Mouse (Mus musculus) intestine, embryonic 14.5 days (tissue): Measurements from ENCODE around the gene Galnt18. TPM values are rescaled to one million over a fixed set of nuclear protein-coding genes. Genes with fewer than 3 reads are reported as not detected.

Experiments
- ATAC-seq: fragments of 200-750 bp; cut with Nextera tagmentation; replicated peaks from 2 replicates; pipeline ENCODE4 v1.8.0; 2017; ENCODE audit warnings: low read depth, moderate number of reproducible peaks, moderate TSS enrichment, moderate library complexity; ENCODE audit not compliant: low FRiP score, low TSS enrichment
- DNase-seq: peaks from one replicate; pipeline ENCODE4 v3.0.0-alpha.2; 2018; ENCODE audit warnings: low spot score
- H3K27ac ChIP-seq: fragments of 300-500 bp; sonication (generic); 2 replicates; pipeline ENCODE4 v1.5.1; 2014; ENCODE audit warnings: low read depth, mild to moderate bottlenecking, control low read depth
- H3K27me3 ChIP-seq: fragments of 300-500 bp; sonication (generic); replicated peaks from 2 replicates; pipeline ENCODE4 v1.6.1; 2014; ENCODE audit warnings: low read length, control low read depth; ENCODE audit not compliant: control insufficient read depth, insufficient read depth
- H3K36me3 ChIP-seq: fragments of 300-500 bp; sonication (generic); 2 replicates; pipeline ENCODE4 v1.6.1; 2014; ENCODE audit warnings: low read length, control low read depth; ENCODE audit not compliant: control insufficient read depth, insufficient read depth
- H3K4me1 ChIP-seq: fragments of 300-500 bp; sonication (generic); replicated peaks from 2 replicates; pipeline ENCODE4 v1.6.1; 2014; ENCODE audit warnings: low read length, control low read depth, mixed read lengths; ENCODE audit not compliant: control insufficient read depth, insufficient read depth
- H3K4me2 ChIP-seq: fragments of 300-500 bp; sonication (generic); 2 replicates; pipeline ENCODE4 v1.6.1; 2014; ENCODE audit warnings: low read length
- H3K4me3 ChIP-seq: fragments of 300-500 bp; sonication (generic); 2 replicates; pipeline ENCODE4 v1.5.1; 2014; ENCODE audit warnings: low read depth, low read length, control low read depth, mixed read lengths
- H3K9ac ChIP-seq: fragments of 300-500 bp; sonication (generic); 2 replicates; pipeline ENCODE4 v1.6.1; 2014; ENCODE audit warnings: mild to moderate bottlenecking, low read length
- H3K9me3 ChIP-seq: fragments of 300-500 bp; sonication (generic); 2 replicates; pipeline ENCODE4 v1.6.1; 2016; ENCODE audit warnings: low read length, control low read depth; ENCODE audit not compliant: control insufficient read depth
- WGBS: fragments of 180-500 bp; shearing (Covaris S2); extraction: QIAGEN DNeasy Blood & Tissue Kit; methylation state at CpG from one replicate; pipeline ENCODE4 v1.1.7; 2014; 5-methylcytosine and 5-hydroxymethylcytosine counted together
- polyA plus RNA-seq: library from polyadenylated mRNA; unstranded; fragments of >200 nt; fragmentation: Nextera tagmentation; extraction: Ambion mirVana; gene quantifications from 2 replicates; pipeline ENCODE4 v1.2.1, GENCODE M21; 2014

Galnt18 gene
- polyA plus RNA-seq, 1 experiment from 2014 or later = 18.8 TPM

- Histone ChIP-seq H3K4me2 (no peak overlapping the region), H3K4me3 (no peak overlapping the region), H3K9ac (no peak overlapping the region), H3K4me1 (peaks cover 8% of the 10 kb centered on the region; the same call in 1 of the 2 replicates), H3K9me3 (no peaks in the 10 kb centered on the region), H3K36me3 (no peaks in the 10 kb centered on the region), H3K27me3 (no peaks in the 10 kb centered on the region), H3K27ac (no peak overlapping the region)
- ATAC-seq = no peak
- DNase-seq = no peak
- 41% methylated on average over 6 of the region's 6 CpGs for WGBS
Observed at GRCm38 (mm10) chr7:111762754-111763153, 17.0 kb downstream of the Galnt18 start.

GRCm38 (mm10) chr7:111748571-111749071, 31.2 kb downstream of the Galnt18 start:
- no peak for DNase-seq
- Histone ChIP-seq H3K4me2 (no peak overlapping the region), H3K9me3 (no peaks in the 10 kb centered on the region), H3K4me3 (no peak overlapping the region), H3K9ac (no peak overlapping the region), H3K4me1 (no peaks in the 10 kb centered on the region), H3K27ac (no peak overlapping the region), H3K36me3 (no peaks in the 10 kb centered on the region), H3K27me3 (no peaks in the 10 kb centered on the region)
- no peak for ATAC-seq
- 90% methylated on average over 3 of the region's 3 CpGs for WGBS

- Histone ChIP-seq H3K27ac (no peak overlapping the region), H3K4me1 (peaks cover 4% of the 10 kb centered on the region; the same call in 1 of the 2 replicates)
Observed at GRCm38 (mm10) chr7:111744770-111745169, 35.0 kb downstream of the Galnt18 start.

GRCm38 (mm10) chr7:111741595-111741994, 38.2 kb downstream of the Galnt18 start:
- WGBS = 51% methylated on average over 2 of the region's 2 CpGs
- peaks cover 19% of the 10 kb centered on the region for H3K4me1 ChIP-seq

More at GRCm38 (mm10) chr7:111744770-111745169, 35.0 kb downstream of the Galnt18 start:
- H3K4me2 ChIP-seq = no peak overlapping the region
- H3K27me3 ChIP-seq = no peaks in the 10 kb centered on the region
- no peaks in the 10 kb centered on the region for H3K9me3 ChIP-seq
- ATAC-seq = no peak
- H3K36me3 ChIP-seq = no peaks in the 10 kb centered on the region
- H3K4me3 ChIP-seq = no peak overlapping the region
- no peak for DNase-seq
- H3K9ac ChIP-seq = no peak overlapping the region

GRCm38 (mm10) chr7:111740091-111740490, 39.7 kb downstream of the Galnt18 start:
- peaks cover 19% of the 10 kb centered on the region for H3K4me1 ChIP-seq
- 73% methylated on average over 6 of the region's 6 CpGs for WGBS
- no peak overlapping the region for H3K9ac ChIP-seq
- H3K36me3 ChIP-seq = no peaks in the 10 kb centered on the region
- no peaks in the 10 kb centered on the region for H3K9me3 ChIP-seq
- H3K4me3 ChIP-seq = no peak overlapping the region
- H3K27ac ChIP-seq = no peak overlapping the region
- no peaks in the 10 kb centered on the region for H3K27me3 ChIP-seq
- DNase-seq (no peak), ATAC-seq (no peak)
- H3K4me2 ChIP-seq = no peak overlapping the region

More at GRCm38 (mm10) chr7:111741595-111741994, 38.2 kb downstream of the Galnt18 start:
- H3K4me3 ChIP-seq = no peak overlapping the region
- H3K27ac ChIP-seq = no peak overlapping the region
- H3K9me3 ChIP-seq = no peaks in the 10 kb centered on the region
- ATAC-seq (no peak), DNase-seq (no peak)
- H3K27me3 ChIP-seq = no peaks in the 10 kb centered on the region
- H3K4me2 ChIP-seq = no peak overlapping the region
- H3K36me3 ChIP-seq = no peaks in the 10 kb centered on the region
- no peak overlapping the region for H3K9ac ChIP-seq

- no peak overlapping the region for H3K27ac ChIP-seq
Observed at GRCm38 (mm10) chr7:111739371-111739765, 40.4 kb downstream of the Galnt18 start.

GRCm38 (mm10) chr7:111738456-111739370, 41.1 kb downstream of the Galnt18 start:
- Histone ChIP-seq H3K36me3 (no peaks in the 10 kb centered on the region), H3K4me3 (no peak overlapping the region), H3K27ac (no peak overlapping the region), H3K4me2 (no peak overlapping the region), H3K27me3 (no peaks in the 10 kb centered on the region), H3K9me3 (no peaks in the 10 kb centered on the region), H3K4me1 (peaks cover 19% of the 10 kb centered on the region), H3K9ac (no peak overlapping the region)
- no peak for DNase-seq
- ATAC-seq = no peak
- 53% methylated on average over 10 of the region's 10 CpGs for WGBS

More at GRCm38 (mm10) chr7:111739371-111739765, 40.4 kb downstream of the Galnt18 start:
- DNase-seq (no peak), ATAC-seq (no peak)
- H3K4me2 ChIP-seq = no peak overlapping the region
- H3K4me3 ChIP-seq = no peak overlapping the region
- H3K9ac ChIP-seq = no peak overlapping the region
- H3K9me3 ChIP-seq = no peaks in the 10 kb centered on the region
- no peaks in the 10 kb centered on the region for H3K27me3 ChIP-seq
- H3K4me1 ChIP-seq = peaks cover 19% of the 10 kb centered on the region
- 48% methylated on average over 5 of the region's 5 CpGs for WGBS
- no peaks in the 10 kb centered on the region for H3K36me3 ChIP-seq

- WGBS = 35% methylated on average over 7 of the region's 7 CpGs
- H3K9ac ChIP-seq = no peak overlapping the region
- no peaks in the 10 kb centered on the region for H3K36me3 ChIP-seq
- H3K4me3 ChIP-seq = no peak overlapping the region
- no peak overlapping the region for H3K4me2 ChIP-seq
- peaks cover 19% of the 10 kb centered on the region for H3K4me1 ChIP-seq
- ATAC-seq = no peak
- no peaks in the 10 kb centered on the region for H3K27me3 ChIP-seq
- no peak for DNase-seq
- H3K27ac ChIP-seq = no peak overlapping the region
- no peaks in the 10 kb centered on the region for H3K9me3 ChIP-seq
Observed at GRCm38 (mm10) chr7:111737426-111737825, 42.4 kb downstream of the Galnt18 start.
